Mouse (Mus musculus): ENCODE results near the gene Cops7a. TPM values are rescaled to one million over a fixed set of nuclear protein-coding genes. Genes with fewer than 3 reads are reported as not detected.

The Cops7a gene
- total RNA-seq, 2 experiments from 2014 or later, result 97.7 to 101 TPM

DNA sequence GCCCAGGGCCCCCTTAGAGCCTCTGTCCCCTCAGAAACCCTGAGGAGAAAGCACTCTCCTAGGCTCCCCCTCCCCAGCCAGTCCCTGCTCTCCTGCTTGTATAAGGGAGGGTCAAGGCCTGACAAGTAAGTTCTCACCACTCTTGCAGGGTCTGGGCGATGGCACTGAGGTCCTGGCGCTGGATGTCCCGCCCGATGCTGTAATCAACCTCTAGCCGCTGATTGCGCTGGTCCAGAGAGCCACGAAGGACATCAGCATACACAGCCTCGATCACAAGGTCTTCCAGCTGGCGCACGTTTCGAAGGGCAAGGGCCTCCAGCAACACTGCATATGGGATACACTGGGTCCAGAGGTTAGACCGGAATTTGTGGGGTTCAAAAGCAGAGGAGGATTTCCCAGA lies 4.3 kb downstream of the Cops7a start:
- DNase-seq (ENCODE audit: low spot score in 2 of 2), result no peak

DNA sequence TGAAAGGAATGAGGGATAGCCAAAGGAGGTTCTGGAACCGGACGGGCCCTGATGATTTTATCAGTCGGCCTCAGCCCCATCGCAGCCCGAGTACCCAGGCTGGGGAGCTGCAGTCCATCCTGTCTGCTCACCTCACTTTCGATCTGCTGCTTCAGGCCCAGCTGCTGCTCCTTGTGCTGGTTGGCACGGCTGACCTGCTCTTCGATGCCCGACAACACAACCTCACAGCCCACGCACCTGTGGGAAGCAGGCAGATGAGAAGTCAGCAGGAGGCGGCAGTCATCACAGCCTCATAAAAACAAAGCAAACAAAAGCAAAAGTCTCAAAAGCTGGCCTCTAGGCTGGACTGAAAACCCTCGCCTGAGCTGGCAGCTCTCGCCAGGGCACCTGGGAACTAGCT lies 5.4 kb downstream of the Cops7a start:
- DNase-seq (ENCODE audit: low spot score in 2 of 2), result no peak

DNA sequence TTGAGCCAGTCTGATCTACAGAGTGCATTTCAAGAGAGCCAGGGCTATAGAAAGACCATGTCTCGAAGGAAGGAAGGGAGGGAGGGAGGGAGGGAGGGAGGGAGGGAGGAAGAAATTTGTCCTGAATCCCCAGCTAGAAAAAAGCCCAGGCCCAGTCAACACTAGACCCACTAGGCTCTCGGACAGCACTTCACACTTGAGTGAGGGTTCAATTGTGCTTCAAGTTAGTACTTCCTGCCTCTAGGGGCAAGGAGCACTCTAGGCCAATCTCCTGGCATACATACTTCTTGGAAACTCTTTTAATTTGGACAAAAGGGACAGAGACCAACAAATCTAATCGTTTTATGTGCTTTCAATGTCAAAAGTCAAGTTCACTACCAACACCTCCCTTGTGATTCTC lies 7.2 kb downstream of the Cops7a start:
- DNase-seq (ENCODE audit: low spot score in 2 of 2), result no peak

DNA sequence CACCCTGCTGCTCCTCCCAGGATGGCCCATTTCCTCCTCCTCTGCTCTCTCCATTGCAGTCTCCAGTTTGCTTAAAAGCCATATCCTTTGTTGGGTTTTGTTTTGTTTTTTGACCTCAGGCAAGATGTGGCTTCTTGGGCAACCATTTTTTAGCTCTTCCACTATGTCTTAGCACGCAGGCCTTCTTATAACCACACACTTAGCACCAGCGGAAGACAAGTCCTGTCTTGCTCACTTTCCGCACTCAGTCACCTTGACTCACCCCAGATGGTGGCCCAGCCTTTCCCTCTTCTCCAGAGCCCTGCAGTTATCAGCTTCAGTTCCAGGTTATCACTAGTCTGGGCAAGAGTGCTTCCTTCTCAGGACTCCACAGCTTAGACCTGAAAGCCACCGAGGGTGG lies 10.1 kb downstream of the Cops7a start:
- no peak for DNase-seq (ENCODE audit: low spot score in 2 of 2)

DNA sequence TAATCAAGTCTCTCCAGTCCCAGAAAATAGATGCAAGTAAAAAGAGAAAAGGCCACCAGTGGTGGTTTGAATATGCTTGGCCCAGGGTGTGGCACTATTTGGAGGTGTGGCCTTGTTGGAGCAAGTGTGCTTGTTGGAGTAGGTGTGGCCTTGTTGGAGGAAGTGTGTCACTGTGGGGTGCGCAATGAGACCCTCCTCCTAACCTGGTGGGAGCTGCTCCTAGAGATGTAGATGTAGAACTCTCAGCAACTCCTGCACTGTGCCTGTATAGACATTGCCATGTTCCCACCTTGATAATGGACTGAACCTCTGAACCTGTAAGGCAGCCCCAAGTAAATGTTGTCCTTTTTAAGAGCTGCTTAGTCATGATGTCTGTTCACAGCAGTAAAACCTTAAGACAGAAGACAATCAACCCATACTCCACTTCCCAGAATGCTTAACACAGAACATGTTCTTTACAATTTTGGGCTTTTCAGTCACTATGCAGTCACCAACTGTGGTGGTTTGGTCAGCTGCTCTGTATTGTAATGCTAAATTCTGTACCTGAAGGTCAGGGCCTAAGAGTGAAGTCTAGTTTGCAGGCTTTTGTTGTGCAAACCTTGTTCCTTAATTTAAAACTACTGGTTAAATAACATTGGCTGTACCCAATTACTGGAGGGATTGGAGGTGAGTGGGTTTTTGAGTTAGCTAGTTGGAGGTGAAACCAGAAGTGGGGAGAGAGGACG lies 11.2 kb downstream of the Cops7a start:
- DNase-seq (ENCODE audit: low spot score in 2 of 2), result no peak

DNA sequence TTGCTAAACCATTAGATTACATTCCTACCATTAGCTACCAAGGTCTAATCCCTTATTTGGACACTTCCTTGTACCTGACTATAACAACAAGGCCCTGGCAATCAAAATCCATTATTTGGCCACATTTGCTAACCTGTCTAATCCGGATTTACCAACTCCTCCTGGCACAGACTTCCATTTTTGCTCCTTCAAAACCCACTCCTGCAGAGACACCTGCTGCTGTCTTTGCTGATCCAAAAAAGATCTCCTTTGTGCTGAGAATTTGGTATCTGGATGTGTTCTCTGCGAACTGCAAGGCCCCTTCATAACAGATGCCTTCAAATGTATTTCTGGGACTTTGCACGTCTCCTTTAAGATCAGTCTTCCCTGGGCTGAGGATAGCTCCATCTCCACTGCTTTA lies 21.8 kb downstream of the Cops7a start:
- DNase-seq (ENCODE audit: low spot score in 2 of 2), result no peak

DNA sequence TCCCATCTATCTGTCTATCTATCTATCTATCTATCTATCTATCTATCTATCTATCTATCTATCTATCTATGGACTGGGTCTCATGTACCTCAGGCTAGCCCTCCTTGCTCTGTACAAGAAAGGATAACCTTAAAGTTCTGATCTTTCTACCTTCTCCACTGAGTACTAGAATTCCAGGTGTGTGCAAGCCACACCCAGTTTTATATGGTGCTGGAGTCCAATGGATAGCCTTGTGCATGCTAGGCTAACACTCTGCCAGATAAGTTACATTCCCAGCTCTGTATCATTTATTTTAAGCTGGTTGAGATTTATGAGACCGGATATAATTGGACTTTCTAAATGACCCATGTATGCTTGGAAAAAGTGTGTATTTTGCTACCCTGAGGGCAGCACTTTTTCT lies 23.7 kb downstream of the Cops7a start:
- DNase-seq (ENCODE audit: low spot score in 2 of 2), result no peak

DNA sequence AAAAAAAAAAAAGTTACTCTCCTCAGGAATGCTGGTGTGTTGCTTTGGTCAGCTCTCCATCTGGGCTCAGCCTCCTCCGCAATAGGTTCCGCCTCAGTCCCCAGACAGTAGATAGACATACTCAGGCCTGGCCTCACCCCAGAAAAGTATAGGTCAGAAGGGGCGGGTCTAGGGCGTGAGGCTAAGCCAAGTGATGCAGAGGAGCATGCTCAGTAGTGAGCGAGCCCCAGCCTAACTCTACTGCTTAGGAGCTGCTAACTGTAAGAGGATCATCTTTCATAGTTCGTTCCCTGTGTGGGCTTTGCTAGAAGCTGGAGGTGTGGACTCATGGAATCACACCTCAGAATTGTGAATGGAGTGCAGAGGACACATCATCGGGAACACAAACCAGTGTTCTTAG lies 26.8 kb downstream of the Cops7a start:
- no peak for DNase-seq (ENCODE audit: low spot score in 2 of 2)

DNA sequence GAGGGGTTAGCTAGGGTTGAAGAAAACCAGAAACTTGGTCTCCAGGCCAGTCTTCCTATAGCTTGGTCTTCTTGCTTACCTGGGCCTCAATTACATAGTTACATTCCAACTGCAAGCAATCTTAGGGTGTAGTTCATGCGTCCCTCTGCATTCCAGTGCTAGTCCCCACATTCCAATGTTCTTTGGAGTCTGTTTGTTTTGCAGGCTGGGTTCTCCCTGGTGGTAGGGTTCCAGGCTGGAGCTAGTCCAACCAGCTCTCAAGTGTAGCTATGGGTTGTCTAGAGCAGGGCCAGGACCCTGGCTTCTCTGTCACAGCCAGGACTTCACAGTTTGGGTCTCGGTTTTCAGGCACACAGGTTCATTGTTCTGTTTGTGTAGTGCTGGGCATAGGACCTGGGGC lies 27.8 kb downstream of the Cops7a start:
- no peak for DNase-seq (ENCODE audit: low spot score in 2 of 2)

DNA sequence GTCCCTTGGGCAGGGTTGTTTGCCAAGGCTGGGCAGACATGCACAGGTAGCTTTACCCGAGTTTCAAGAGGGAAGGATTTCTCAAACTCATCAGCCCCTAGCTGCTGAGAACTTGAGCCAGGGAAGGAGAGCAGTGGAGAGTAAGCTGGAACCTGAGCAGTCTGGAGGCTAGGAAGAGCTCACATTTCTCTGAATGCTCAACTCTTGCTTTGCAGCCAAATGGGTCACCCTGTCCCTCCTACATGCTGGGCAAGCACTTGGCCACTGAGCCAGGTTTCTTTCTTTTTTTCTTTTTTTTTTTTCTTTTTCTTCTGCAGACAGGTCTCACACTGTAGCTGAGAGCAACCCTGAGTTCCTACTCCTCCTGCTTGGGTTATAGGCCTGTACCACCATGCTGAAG lies 28.7 kb downstream of the Cops7a start:
- no peak for DNase-seq (ENCODE audit: low spot score in 2 of 2)

DNA sequence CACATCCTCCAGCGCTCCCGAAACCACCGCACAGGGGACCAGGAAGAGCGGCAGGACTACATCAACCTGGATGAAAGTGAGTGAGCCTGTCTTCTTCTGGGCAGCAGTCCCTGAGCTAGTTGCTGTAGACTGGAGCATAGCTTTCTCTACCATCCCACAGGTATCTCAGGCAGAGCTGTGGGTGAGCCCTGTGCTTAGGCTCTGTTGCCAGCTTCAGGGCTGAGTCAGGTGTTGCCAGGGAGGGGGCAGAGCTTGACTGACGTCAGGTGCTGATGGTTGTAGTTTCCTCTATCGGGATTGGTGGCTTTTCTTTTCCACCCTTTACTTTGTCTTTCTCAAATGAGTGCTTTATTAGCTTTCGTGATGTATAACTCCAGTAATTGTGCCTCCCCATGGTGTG lies 30.7 kb downstream of the Cops7a start:
- no peak for DNase-seq (ENCODE audit: low spot score in 2 of 2)

DNA sequence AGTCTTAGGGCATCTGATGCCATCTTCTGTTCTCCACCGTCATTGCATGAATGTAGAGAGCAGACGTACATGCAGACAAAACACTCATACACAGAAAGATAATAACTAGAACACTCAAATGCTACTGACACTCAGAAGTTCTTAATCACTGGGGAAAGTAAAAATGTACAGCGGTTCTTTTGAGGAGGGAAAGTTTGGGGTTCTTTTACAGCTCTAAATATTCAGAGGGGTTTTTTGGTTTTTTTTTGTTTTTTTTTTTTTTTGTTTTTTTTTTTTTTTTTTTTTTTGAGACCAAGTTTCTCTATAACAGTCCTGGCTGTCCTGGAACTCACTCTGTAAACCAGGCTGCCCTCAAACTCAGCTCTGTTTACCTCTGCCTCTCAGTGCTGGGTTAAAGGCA lies 32.2 kb downstream of the Cops7a start:
- DNase-seq (ENCODE audit: low spot score in 2 of 2), result no peak

DNA sequence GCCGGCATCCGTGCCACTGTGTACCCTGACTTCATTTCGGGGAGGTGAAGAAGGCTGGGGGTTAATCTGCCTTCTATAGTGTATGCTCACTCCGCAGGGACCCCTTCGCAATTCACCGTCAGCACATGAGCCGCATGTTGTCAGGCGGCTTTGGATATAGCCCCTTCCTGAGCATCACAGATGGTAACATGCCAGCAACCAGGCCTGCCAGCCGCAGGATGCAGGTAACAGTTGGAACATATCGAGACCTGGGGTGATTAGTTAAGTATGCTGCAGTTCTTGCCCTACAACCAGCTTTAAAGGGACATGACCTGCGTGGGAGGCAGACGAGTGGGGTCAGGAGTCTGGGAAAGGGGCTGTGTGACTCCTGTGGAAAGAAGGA lies 33.0 kb downstream of the Cops7a start:
- no peak for DNase-seq (ENCODE audit: low spot score in 2 of 2)

DNA sequence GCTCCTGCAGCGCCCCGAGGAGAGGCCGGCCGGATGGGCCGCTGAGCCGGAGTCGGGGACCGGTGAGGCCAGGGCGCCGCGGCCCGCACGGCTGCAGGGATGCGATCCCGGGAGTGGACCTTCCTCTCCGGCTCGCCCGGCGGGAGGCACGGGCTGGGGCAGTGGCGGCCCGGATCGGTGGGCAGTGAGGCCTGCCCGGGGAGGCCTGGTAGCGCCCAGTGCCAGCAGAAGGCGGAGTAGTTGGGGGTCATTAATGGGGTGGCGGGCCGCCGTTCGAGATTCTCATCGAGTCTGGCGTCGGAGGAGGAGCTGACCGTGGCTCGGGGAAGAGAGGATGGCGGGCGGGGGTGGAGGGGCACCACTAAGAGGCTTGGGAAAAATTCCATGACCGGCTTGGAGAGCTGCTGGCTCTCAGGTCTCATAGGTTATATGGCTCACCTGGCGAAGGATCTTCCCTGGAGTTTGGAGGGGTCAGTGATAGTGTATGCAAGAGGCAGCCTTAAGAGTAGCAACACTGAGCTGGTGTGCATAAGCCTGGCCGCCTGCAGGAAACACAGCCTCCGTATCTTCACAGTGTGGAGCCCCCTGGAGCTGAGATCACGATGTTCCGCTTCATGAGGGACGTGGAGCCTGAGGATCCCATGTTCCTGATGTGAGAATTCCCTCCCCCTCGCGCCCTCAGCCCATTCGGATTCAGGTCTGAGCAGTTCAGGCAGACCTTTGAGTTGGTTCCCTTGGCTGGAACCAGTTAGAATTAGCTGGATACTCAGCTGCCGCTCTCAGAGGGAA lies 33.6 kb downstream of the Cops7a start:
- peak; percentile 61 to 70 for DNase-seq (ENCODE audit: low spot score in 2 of 2)

DNA sequence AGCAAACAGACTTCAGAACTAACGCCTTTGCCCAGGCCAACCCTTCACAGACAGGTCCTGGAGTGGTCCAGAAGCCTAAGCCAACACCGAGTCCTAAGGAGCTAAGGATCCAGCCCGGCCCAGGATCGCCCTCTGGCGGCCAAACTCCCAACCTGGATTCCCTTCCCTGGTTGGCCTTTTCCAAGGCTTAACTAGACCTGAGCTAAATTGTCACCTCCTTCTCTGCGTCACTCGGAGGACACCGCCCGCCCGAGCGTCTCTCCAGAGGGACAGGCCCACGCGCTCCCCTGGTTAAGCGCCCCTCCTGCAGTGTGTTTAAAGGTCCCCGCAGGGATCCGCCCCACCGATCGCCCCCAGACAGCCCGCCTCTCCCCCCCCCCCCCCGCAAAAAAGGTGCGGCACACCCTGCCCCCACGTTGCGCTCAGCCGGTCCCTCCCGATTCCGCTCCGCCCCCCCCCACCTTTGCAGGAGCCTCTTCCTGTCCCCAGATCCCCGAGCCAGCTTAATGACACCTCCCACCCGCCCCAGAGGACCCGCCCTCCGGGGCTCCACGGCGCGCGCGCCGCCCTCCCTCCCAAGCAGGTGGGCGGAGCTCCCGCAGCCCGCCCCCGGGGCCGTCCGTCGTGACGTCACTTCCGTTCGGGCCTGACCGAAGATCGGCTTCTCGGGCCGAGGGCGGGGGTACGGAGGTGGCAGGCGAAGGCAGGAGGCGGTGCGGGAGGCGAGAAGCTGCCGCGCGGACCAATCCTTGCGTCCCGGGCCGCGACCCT lies 34.4 kb downstream of the Cops7a start, which contains the start of gene Mlf2:
Mlf2 (plus strand) TSS at position 633 of the 771 bp plus-strand sequence.
- peak; percentile 98 to 99 for DNase-seq (ENCODE audit: low spot score in 2 of 2)

DNA sequence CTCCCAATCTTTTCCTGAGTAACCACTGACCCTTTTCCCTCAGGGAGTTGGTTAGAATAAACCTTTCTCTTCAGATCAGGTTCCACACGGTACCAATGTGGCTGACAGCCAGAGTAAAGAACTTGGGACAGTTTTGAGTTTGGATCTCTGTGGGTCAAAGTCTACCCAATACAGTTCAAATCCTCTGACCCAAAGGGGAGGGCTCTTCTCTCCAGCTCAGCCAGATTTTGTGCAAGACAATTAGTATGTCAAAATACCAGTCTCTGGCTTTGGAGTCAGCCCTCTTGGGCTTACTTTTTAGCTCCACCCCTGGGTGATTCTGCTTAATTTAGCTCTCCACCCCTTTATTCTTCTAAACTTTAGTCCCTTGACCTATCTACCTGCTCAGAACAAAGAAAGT lies 35.1 kb downstream of the Cops7a start:
- DNase-seq (ENCODE audit: low spot score in 2 of 2), result no peak

DNA sequence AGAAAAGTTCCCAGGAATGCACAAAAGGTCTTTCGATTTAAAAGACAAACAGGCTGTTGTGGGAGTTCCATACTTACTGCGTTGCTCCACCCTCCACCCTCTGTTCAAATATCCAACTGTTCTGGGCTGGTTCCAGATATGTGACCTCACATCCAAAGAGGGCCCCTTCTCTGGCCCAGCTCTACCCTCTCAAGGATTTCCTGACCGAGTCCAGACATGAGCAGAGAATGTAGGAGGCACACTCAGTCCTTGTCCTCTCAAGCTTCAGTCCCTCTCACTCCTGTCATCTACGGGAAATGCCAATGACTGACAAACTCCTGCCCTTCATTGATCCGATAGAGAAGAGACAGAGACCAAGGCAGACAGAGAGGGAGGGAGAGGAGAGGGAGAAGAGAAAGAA lies 39.4 kb downstream of the Cops7a start:
- DNase-seq (ENCODE audit: low spot score in 2 of 2), result no peak

DNA sequence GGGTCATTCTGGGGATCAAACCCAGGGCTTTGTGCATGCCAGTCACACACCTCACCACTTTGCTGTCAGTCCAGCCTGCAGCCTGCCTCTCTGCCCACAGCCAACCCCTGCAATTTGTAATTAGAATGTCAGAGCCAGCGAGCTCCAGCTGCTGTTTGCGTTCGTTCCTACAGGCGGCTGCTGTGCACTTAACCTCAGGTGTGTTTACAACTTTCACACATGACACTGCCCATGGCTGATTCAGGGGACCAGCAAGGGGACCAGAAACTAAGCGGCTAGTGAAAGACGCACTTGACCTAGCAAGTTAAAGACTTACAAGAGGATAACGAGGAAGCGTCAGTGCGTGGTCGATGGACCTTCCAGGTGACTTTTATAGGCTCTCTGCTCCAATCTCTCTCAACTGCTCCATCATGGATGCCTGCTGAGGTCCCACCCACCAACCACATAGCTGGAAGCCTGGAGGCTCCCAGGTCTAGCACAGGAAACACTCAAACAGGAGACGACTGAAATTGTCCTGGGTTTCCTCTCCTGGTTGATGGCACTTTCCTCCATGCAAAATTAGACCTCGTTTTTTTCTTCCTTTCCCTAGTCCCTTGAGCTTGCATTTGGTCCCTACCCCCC lies 40.1 kb downstream of the Cops7a start:
- no peak for DNase-seq (ENCODE audit: low spot score in 2 of 2)

DNA sequence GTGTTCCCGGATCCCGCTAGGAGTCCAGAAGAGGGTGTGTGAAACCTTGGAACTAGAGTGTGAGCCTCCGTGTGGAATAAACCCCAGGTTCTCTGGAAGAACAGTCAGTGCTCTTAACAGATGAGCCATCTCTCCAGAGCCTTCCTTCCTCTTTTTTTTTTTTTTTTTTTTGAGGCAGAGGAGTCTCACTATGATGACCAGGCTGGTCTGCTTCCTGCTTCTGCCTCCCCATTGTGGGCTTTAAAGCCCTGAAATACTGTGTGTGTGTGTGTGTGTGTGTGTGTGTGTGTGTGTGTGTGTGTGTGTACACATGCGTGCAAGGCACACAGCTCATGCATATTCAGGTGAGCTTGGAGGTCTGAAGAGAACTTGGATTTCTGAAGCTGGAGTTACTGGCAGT lies 43.8 kb downstream of the Cops7a start:
- DNase-seq (ENCODE audit: low spot score in 2 of 2), result no peak

DNA sequence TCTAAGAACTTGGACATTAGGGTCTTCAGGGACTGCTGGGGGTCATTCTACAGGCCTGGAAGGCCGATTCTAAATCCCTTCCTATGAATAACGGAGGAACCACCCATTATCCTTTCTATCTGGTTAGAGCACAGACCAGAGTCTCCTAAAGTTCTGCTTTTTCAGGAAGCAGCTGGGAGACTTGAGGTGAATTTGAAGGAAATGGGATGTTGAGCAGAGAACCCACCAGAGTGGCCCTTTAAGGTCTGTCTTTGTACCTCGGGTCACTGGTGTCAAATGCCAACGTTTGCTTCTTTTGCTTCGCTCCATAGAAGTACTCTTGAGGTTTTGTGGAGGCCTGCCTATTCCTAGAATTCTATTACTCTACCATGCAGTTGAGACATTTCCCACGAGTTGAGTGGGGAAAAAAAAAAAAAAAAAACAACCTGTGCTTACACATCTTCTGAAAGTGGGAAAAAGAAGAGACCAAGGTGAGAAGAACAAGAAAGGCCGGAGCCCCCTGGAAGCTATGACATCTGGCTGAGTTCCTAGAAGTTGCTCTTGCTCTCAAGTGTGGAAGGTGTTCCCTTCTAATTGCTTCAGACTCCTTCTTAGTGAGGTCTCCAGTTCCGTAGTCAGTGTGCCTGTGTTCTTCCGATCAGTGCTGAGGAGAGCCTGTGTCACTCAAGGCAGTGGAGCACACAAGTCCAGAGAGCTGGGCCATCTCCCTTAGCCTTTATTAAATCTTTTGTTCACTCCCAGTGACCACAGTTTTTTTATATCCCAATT lies 44.8 kb downstream of the Cops7a start:
- no peak for DNase-seq (ENCODE audit: low spot score in 2 of 2)

Measured in layer of hippocampus, postnatal 10 days (tissue).